Mouse (Mus musculus): ENCODE measurements around the gene Cacna2d3. TPM values are rescaled to one million over a fixed set of nuclear protein-coding genes. Genes with fewer than 3 reads are reported as not detected.

Cacna2d3 gene
- total RNA-seq, 2 experiments from 2014 or later: 0.56 to 1.4 TPM

GRCm38 (mm10) chr14:29228976-29229716, 492.5 kb downstream of the Cacna2d3 start:
- peak overlapping the region; percentile 81 for H3K27ac ChIP-seq
- H3K4me3 ChIP-seq: no peak overlapping the region
- intact Hi-C loops (cut with DNase I): loop anchor here (1.0 kb wide), 1 partner anchor 50 kb away; no protein-coding TSS in a partner anchor
- no peak for TF ChIP-seq CTCF (IDR thresholded peaks at IDR 0.05)
- DNase-seq: no peak

DNA sequence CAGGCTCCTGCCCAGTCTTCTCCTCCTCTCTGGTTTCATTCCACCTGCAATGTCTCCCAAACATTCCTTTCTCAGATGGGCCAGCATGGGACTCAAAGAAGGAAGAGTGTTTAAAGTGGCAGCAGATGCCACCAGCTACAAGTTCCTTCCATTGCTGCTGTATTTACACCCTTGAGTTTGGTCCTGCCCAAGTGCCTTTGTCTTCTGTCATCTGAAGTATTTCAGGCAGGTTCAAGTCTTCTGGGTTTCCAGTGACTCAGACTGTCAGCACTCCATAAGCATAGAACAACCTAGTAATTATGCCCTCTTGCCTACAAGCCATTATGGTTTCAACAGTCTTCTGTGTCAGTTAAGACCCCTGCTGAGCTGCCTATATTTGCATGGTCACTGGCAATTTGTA, 493.2 kb downstream of the Cacna2d3 start:
- Histone ChIP-seq H3K4me3 (peak overlapping the region; percentile 43), H3K27ac (peak overlapping the region; percentile 81)
- intact Hi-C loops (cut with DNase I): loop anchor here (1.0 kb wide), 1 partner anchor 49 kb away; no protein-coding TSS in a partner anchor
- no peak for TF ChIP-seq CTCF (IDR thresholded peaks at IDR 0.05)
- DNase-seq: no peak

DNA sequence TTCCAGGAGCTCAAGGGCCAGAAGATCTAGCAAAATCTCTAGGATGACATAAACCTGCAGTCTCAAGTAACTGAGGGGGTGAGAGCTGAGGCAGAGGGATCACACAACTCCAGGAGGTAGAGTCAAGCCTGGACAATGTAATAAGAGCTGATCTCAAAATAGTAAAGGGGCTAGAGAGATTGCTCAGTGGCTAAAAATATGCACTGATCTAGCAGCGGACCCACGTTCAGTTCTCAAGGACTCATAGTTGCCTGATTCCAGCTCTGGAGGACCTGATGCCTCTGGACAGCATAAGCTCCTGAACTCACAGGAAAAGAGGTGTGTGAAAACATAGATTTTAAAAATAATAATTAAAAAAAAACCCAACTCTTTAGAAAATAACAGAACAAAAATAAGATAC, 493.7 kb downstream of the Cacna2d3 start:
- peak overlapping the region; percentile 81 for H3K27ac ChIP-seq
- no peak for TF ChIP-seq CTCF (IDR thresholded peaks at IDR 0.05)
- intact Hi-C loops (cut with DNase I): loop anchor here (1.0 kb wide), 1 partner anchor 49 kb away; no protein-coding TSS in a partner anchor
- peak overlapping the region; percentile 43 for H3K4me3 ChIP-seq
- DNase-seq: no peak

DNA sequence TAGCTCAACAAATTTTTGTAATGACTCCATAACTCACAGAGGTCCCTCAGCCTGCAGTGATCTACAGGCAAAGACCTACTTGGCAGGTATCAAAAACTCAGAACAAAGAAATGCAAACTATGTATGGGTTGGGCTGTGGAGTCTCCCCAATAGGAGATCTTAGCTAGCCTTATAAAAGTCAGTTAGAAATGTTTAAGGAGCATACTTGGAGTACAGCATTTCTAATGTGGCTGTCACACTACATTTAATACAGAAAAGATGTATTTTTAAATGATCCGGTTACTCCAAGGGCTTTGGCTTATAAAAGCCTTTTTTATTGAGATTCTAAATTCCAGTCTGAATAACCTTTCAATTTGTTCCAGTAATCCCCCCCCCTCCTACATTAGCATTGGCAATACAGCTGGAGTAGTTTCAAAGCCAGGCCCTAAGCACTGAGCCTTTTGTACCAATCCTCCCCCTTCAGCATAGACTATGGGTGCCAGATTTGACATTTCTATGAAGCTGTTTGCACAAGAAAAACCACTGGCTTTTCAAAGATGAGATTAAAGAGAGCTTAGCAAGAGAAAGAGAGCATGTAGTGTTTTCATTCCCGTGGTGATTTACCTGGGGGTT, 495.8 kb downstream of the Cacna2d3 start:
- H3K4me3 ChIP-seq: no peak overlapping the region
- intact Hi-C loops (cut with DNase I): no loop called here
- TF ChIP-seq CTCF (IDR thresholded peaks at IDR 0.05): no peak
- DNase-seq: no peak
- H3K27ac ChIP-seq: no peak overlapping the region

- H3K27ac ChIP-seq: no peak overlapping the region
- TF ChIP-seq CTCF (IDR thresholded peaks at IDR 0.05): no peak
Measured at GRCm38 (mm10) chr14:29223012-29223411, 498.7 kb downstream of the Cacna2d3 start.

GRCm38 (mm10) chr14:29222191-29222882, 499.3 kb downstream of the Cacna2d3 start:
- H3K27ac ChIP-seq: no peak overlapping the region
- no peak for DNase-seq
- intact Hi-C loops (cut with DNase I): no loop called here
- no peak for TF ChIP-seq CTCF (IDR thresholded peaks at IDR 0.05)
- H3K4me3 ChIP-seq: no peak overlapping the region

More at GRCm38 (mm10) chr14:29223012-29223411, 498.7 kb downstream of the Cacna2d3 start:
- intact Hi-C loops (cut with DNase I): no loop called here
- DNase-seq: no peak
- no peak overlapping the region for H3K4me3 ChIP-seq

DNA sequence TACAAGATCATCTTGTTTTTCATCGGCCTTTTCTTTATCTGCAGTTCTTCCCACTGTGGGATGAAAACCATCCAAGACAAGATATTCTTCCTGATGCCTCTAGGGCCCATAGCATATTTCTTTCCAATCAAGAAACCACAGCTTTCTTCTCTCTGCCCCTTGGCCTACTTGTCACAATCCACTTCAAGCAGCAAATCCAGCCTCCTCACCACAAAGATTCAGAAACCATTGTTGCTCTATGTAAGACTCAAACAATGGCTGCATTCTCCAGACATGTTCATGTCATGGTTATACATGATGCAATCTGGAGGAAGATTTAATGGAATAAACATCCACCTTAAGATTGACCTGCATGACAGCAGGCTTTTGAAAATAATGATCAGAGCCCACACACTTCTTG, 505.6 kb downstream of the Cacna2d3 start:
- H3K4me3 ChIP-seq: no peak overlapping the region
- no peak for TF ChIP-seq CTCF (IDR thresholded peaks at IDR 0.05)
- intact Hi-C loops (cut with DNase I): no loop called here
- H3K27ac ChIP-seq: no peak overlapping the region
- DNase-seq: no peak

DNA sequence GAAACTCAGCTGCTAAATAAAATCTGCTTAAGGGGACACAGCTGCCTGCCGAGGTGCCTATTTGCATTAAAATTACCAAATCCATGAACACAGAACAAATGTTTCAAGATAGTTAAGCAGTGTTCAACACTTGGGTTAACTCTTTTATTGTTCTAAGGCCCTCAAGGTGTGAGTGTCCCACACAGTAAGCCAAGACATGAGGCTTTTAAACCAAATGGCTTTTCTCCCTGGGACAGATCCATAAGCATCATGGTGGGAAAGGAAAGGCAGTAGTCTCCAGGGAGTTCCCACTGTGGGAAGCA, 516.7 kb downstream of the Cacna2d3 start:
- DNase-seq: no peak
- intact Hi-C loops (cut with DNase I): no loop called here
- Histone ChIP-seq H3K27ac (no peak overlapping the region), H3K4me3 (no peak overlapping the region)
- TF ChIP-seq CTCF (IDR thresholded peaks at IDR 0.05): no peak

DNA sequence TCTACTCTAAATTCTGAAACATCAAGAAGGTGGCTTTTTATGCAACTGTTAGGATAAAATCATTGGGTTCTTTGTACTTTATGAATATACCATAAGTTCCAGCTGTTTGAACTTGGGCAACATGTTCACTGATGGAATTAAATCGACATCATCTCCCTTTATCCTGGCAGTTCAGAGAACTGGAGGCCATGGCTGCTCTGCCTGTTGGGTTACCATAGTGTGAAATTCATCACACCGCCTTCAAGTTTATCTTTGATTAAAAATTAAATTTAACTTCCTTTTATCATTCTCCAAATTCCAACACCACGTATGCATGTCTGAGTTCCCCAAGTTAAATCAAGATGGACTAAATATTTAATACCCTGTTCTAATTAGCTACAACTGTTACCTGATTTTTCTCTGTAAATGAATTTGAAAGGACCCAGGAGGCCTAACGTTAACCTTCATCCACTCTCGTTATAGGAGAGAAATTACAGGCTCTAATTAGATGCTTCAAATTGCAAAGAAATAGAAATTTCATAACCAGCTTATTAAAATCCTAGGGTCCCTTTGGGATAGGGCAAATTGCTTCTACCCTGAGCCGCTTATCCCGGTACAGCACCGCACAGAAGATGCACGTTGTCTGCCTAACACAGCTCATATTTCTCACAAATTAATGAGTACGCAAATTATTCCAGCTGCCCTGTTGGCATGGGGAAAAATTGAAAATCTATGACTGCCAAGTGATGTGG, 517.3 kb downstream of the Cacna2d3 start:
- Histone ChIP-seq H3K4me3 (no peak overlapping the region), H3K27ac (no peak overlapping the region)
- no peak for DNase-seq
- no peak for TF ChIP-seq CTCF (IDR thresholded peaks at IDR 0.05)
- intact Hi-C loops (cut with DNase I): no loop called here

DNA sequence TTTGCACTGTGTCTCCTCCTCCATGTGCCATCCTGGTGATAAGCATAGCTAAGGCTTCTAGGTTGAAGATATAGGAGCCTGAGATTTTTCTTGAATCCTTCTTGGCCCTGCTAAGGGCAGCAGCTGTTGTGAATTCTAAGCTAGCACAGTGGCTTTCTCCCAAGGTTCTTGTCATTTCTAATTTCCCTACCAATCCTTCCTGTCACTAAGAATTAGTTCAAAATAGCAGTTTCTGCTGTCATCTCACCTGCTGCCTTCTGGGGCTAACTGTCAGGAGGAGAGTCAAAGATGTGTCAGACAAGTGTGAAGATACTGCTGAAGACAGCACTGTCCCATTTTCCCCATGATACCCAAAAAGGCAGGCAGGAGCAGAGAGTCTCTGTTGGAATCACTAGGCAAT, 525.5 kb downstream of the Cacna2d3 start:
- H3K4me3 ChIP-seq: no peak overlapping the region
- no peak for TF ChIP-seq CTCF (IDR thresholded peaks at IDR 0.05)
- intact Hi-C loops (cut with DNase I): no loop called here
- no peak for DNase-seq
- H3K27ac ChIP-seq: no peak overlapping the region

GRCm38 (mm10) chr14:29191426-29191825, 530.2 kb downstream of the Cacna2d3 start:
- no peak for DNase-seq
- Histone ChIP-seq H3K4me3 (no peak overlapping the region), H3K27ac (no peak overlapping the region)
- intact Hi-C loops (cut with DNase I): no loop called here
- TF ChIP-seq CTCF (IDR thresholded peaks at IDR 0.05): no peak

GRCm38 (mm10) chr14:29183730-29184129, 537.9 kb downstream of the Cacna2d3 start:
- no peak for TF ChIP-seq CTCF (IDR thresholded peaks at IDR 0.05)
- intact Hi-C loops (cut with DNase I): no loop called here
- no peak for DNase-seq
- Histone ChIP-seq H3K27ac (no peak overlapping the region), H3K4me3 (no peak overlapping the region)

Measured in gastrocnemius, adult 2 months (tissue).